Mouse (Mus musculus) left cerebral cortex, postnatal 10 days (tissue): ENCODE results near the gene Coq7. TPM values are rescaled to one million over a fixed set of nuclear protein-coding genes. Genes with fewer than 3 reads are reported as not detected.
A peak's percentile ranks its signal among the peaks of the same experiment; 100 is the strongest.

Source experiments
- DNase-seq, 2 experiments: peaks; one replicate each; pipeline ENCODE4 v3.0.0; 2021 to 2022; ENCODE audit warnings: low spot score in 2 of 2, mixed read lengths in 1 of 2; ENCODE audit errors: extremely low spot score in 1 of 2
- intact Hi-C: fragments of 180-260 bp; cut with DNase I; formaldehyde crosslinking; loops from one replicate; pipeline ENCODE4 v1.15.1; 2025
- total RNA-seq, 2 experiments: library from RNA; stranded (reverse); gene quantifications; 2 replicates each; pipeline ENCODE4 v1.2.3; 2021

The Coq7 gene
- total RNA-seq, 2 experiments from 2014 or later, result 37.3 to 39.9 TPM

- intact Hi-C loops, result no loop called here
- no peak for DNase-seq
Observed at GRCm38 (mm10) chr7:118502333-118502732, 30.8 kb downstream of the Coq7 start.

GRCm38 (mm10) chr7:118499784-118500435 is 33.2 kb downstream of the Coq7 start:
- intact Hi-C loops, result no loop called here
- DNase-seq, result no peak

GRCm38 (mm10) chr7:118498984-118499783 is 34.0 kb downstream of the Coq7 start:
- no peak for DNase-seq
- intact Hi-C loops, result no loop called here

- intact Hi-C loops, result no loop called here
- no peak for DNase-seq
Observed at GRCm38 (mm10) chr7:118494892-118495579, 38.1 kb downstream of the Coq7 start.

GRCm38 (mm10) chr7:118493892-118494291 is 39.3 kb downstream of the Coq7 start:
- no peak for DNase-seq
- intact Hi-C loops, result no loop called here

- intact Hi-C loops, result no loop called here
- peak; percentile 13 to 89 for DNase-seq
Observed at GRCm38 (mm10) chr7:118491431-118492147, 41.6 kb downstream of the Coq7 start, which contains the start of gene Itpripl2. TSS of gene Itpripl2 (minus strand) at chr7:118491975.

GRCm38 (mm10) chr7:118490666-118491430 is 42.3 kb downstream of the Coq7 start:
- peak in 1 of 2 experiments; percentile 56 for DNase-seq
- intact Hi-C loops, result no loop called here

- intact Hi-C loops, result no loop called here
- peak in 1 of 2 experiments; percentile 47 for DNase-seq
Observed at GRCm38 (mm10) chr7:118489706-118490665, 43.2 kb downstream of the Coq7 start.

- DNase-seq, result no peak
- intact Hi-C loops, result no loop called here
Observed at GRCm38 (mm10) chr7:118488060-118488664, 45.0 kb downstream of the Coq7 start.

- no peak for DNase-seq
- intact Hi-C loops, result no loop called here
Observed at GRCm38 (mm10) chr7:118486917-118487316, 46.2 kb downstream of the Coq7 start.

- DNase-seq, result no peak
- intact Hi-C loops, result no loop called here
Observed at GRCm38 (mm10) chr7:118483996-118484395, 49.2 kb downstream of the Coq7 start.

- DNase-seq, result no peak
- intact Hi-C loops, result no loop called here
Observed at GRCm38 (mm10) chr7:118482001-118482400, 51.2 kb downstream of the Coq7 start.

- no peak for DNase-seq
- intact Hi-C loops, result no loop called here
Observed at GRCm38 (mm10) chr7:118481047-118481810, 51.9 kb downstream of the Coq7 start.

GRCm38 (mm10) chr7:118480160-118480709 is 52.9 kb downstream of the Coq7 start:
- intact Hi-C loops, result no loop called here
- no peak for DNase-seq

GRCm38 (mm10) chr7:118478835-118479312 is 54.3 kb downstream of the Coq7 start:
- intact Hi-C loops, result no loop called here
- no peak for DNase-seq

GRCm38 (mm10) chr7:118476428-118476827 is 56.7 kb downstream of the Coq7 start:
- intact Hi-C loops, result no loop called here
- DNase-seq, result no peak
